Mouse (Mus musculus) Patski (cell line): ENCODE measurements around the gene Brcc3. TPM values are rescaled to one million over a fixed set of nuclear protein-coding genes. Genes with fewer than 3 reads are reported as not detected.

Source experiments
- ATAC-seq: fragments of 100-300 bp; one replicate; pipeline ENCODE4 v1.8.0; 2021
- CTCF ChIA-PET: fragments of 350-600 bp; sonication (Branson Sonifier 250); formaldehyde crosslinking; loops from one replicate; lab custom pipeline; 2022; ENCODE audit warnings: inconsistent platforms; lab: Charles Lee
- POLR2A ChIA-PET: fragments of 350-600 bp; sonication (Branson Sonifier 250); formaldehyde crosslinking; loops from one replicate; lab custom pipeline; 2022; ENCODE audit warnings: antibody characterized with exemption, inconsistent platforms; lab: Charles Lee
- DNase-seq: peaks from one replicate; pipeline ENCODE4 v3.0.0-alpha.2; 2011; ENCODE audit warnings: low read depth, low spot score
- H3K27me3 ChIP-seq: fragments of 371-371 bp; one replicate; pipeline ENCODE4 v1.5.1; 2021
- CTCF ChIP-seq: fragments of 100-300 bp; IDR thresholded peaks from one replicate; pipeline ENCODE4 v1.5.1; 2021
- in situ Hi-C: fragments of 300-500 bp; cut with MboI; formaldehyde crosslinking; loops from 3 replicates; pipeline ENCODE4 v1.11.1; 2018; ENCODE audit warnings: low pct_unique_long_range_greater_than_20kb, mixed read lengths
- polyA plus RNA-seq: library from polyadenylated mRNA; unstranded; gene quantifications from one replicate; pipeline ENCODE4 v1.2.3, GENCODE M21; 2021

The Brcc3 gene
- 36.9 TPM for polyA plus RNA-seq

GRCm38 (mm10) chrX:75415936-75416785, at the start of gene Brcc3, which contains the start of the genes Cmc4 and Mtcp1:
Gene Brcc3 (plus strand): TSS chrX:75416628.
Gene Cmc4 (minus strand): TSS chrX:75416584.
Gene Mtcp1 (minus strand): TSS chrX:75416588.
- peak; percentile 99 for ATAC-seq
- peaks cover 47% of the 10 kb centered on the region for H3K27me3 ChIP-seq
- POLR2A ChIA-PET: interaction anchor here (0.6 kb wide), 1 partner anchor 81 kb away, joined by 3 read pairs; no protein-coding TSS in a partner anchor
- TF ChIP-seq CTCF: no peak
- in situ Hi-C loops: loop anchor here (25.0 kb wide), 1 partner anchor 979 kb away; the partner anchor contains the start of gene G6pdx
- peak; percentile 42 for DNase-seq
- CTCF ChIA-PET: interaction anchor here (1.0 to 1.5 kb wide), 2 partner anchors 10 to 17 kb away, joined by 3 to 4 read pairs; no protein-coding TSS in a partner anchor

GRCm38 (mm10) chrX:75370197-75370596, 46.2 kb upstream of the Brcc3 start:
- POLR2A ChIA-PET: no interaction called here
- CTCF ChIA-PET: no interaction called here
- no peak for TF ChIP-seq CTCF
- DNase-seq (no peak), ATAC-seq (no peak)
- H3K27me3 ChIP-seq: peaks cover 24% of the 10 kb centered on the region
- in situ Hi-C loops: loop anchor here (10.0 kb wide), 1 partner anchor 1485 kb away; no protein-coding TSS in a partner anchor

GRCm38 (mm10) chrX:75372666-75373425, 43.6 kb upstream of the Brcc3 start:
- DNase-seq (no peak), ATAC-seq (no peak)
- in situ Hi-C loops: loop anchor here (10.0 kb wide), 1 partner anchor 1488 kb away; no protein-coding TSS in a partner anchor
- TF ChIP-seq CTCF: no peak
- POLR2A ChIA-PET: interaction anchor here (0.6 kb wide), 1 partner anchor 9 kb away, joined by 3 read pairs; the partner anchor contains the start of gene Fundc2
- H3K27me3 ChIP-seq: peaks cover 27% of the 10 kb centered on the region
- CTCF ChIA-PET: no interaction called here

- TF ChIP-seq CTCF: no peak
- peaks cover 36% of the 10 kb centered on the region for H3K27me3 ChIP-seq
- no peak for ATAC-seq
- CTCF ChIA-PET: no interaction called here
- in situ Hi-C loops: loop anchor here (10.0 to 25.0 kb wide), 3 partner anchors 265 to 1492 kb away; no protein-coding TSS in a partner anchor
- POLR2A ChIA-PET: no interaction called here
- no peak for DNase-seq
Measured at GRCm38 (mm10) chrX:75376815-75377214, 39.6 kb upstream of the Brcc3 start.

- DNase-seq: no peak
- TF ChIP-seq CTCF: no peak
- no peak for ATAC-seq
- peaks cover 36% of the 10 kb centered on the region for H3K27me3 ChIP-seq
- CTCF ChIA-PET: no interaction called here
- in situ Hi-C loops: loop anchor here (25.0 kb wide), 2 partner anchors 269 to 456 kb away; no protein-coding TSS in a partner anchor
- POLR2A ChIA-PET: interaction anchor here (0.6 kb wide), 1 partner anchor 437 kb away, joined by 3 read pairs; no protein-coding TSS in a partner anchor
Measured at GRCm38 (mm10) chrX:75381176-75381575, 35.3 kb upstream of the Brcc3 start.

- no peak for DNase-seq
- in situ Hi-C loops: loop anchor here (25.0 kb wide), 2 partner anchors 269 to 456 kb away; no protein-coding TSS in a partner anchor
- CTCF ChIA-PET: no interaction called here
- no peak for TF ChIP-seq CTCF
- POLR2A ChIA-PET: interaction anchor here (0.5 to 0.6 kb wide), 2 partner anchors 9 to 181 kb away, joined by 3 read pairs; no protein-coding TSS in a partner anchor
- ATAC-seq: no peak
- H3K27me3 ChIP-seq: peaks cover 40% of the 10 kb centered on the region
Measured at GRCm38 (mm10) chrX:75381699-75382098, 34.7 kb upstream of the Brcc3 start.

- ATAC-seq: peak; percentile 88
- CTCF ChIA-PET: no interaction called here
- in situ Hi-C loops: loop anchor here (25.0 kb wide), 2 partner anchors 270 to 455 kb away; no protein-coding TSS in a partner anchor
Measured at GRCm38 (mm10) chrX:75382195-75382771, 34.1 kb upstream of the Brcc3 start, which contains the start of the genes Fundc2 and F8. Gene Fundc2 (plus strand): TSS chrX:75382399. Gene F8 (minus strand): TSS chrX:75382615.

GRCm38 (mm10) chrX:75399471-75399870, 17.0 kb upstream of the Brcc3 start:
- in situ Hi-C loops: loop anchor here (25.0 kb wide), 2 partner anchors 287 to 438 kb away; no protein-coding TSS in a partner anchor
- CTCF ChIA-PET: interaction anchor here (1.3 kb wide), 1 partner anchor 16 kb away, joined by 4 read pairs; no protein-coding TSS in a partner anchor
- TF ChIP-seq CTCF: no peak
- H3K27me3 ChIP-seq: peaks cover 14% of the 10 kb centered on the region
- DNase-seq (no peak), ATAC-seq (no peak)
- POLR2A ChIA-PET: no interaction called here

More at GRCm38 (mm10) chrX:75382195-75382771, 34.1 kb upstream of the Brcc3 start, which contains the start of the genes Fundc2 and F8:
- peak; percentile 22 for DNase-seq
- peaks cover 41% of the 10 kb centered on the region for H3K27me3 ChIP-seq
- TF ChIP-seq CTCF: no peak
- POLR2A ChIA-PET: interaction anchor here (0.5 to 0.6 kb wide), 2 partner anchors 10 to 180 kb away, joined by 3 read pairs; no protein-coding TSS in a partner anchor

- no peak for TF ChIP-seq CTCF
- peaks cover 19% of the 10 kb centered on the region for H3K27me3 ChIP-seq
- ChIA-PET POLR2A (no interaction called here), CTCF (no interaction called here)
- in situ Hi-C loops: loop anchor here (25.0 kb wide), 1 partner anchor 965 kb away; the partner anchor contains the start of gene G6pdx
- DNase-seq: no peak
- no peak for ATAC-seq
Measured at GRCm38 (mm10) chrX:75402668-75403067, 13.8 kb upstream of the Brcc3 start.
